Mouse (Mus musculus): ENCODE measurements at regions not wholly inside any gene's neighbourhood (a gene's known extent, or its start where the extent isn't known, plus 50 kb on each side); places are given as distances from the start of the nearest gene placed in this dataset.

DNA sequence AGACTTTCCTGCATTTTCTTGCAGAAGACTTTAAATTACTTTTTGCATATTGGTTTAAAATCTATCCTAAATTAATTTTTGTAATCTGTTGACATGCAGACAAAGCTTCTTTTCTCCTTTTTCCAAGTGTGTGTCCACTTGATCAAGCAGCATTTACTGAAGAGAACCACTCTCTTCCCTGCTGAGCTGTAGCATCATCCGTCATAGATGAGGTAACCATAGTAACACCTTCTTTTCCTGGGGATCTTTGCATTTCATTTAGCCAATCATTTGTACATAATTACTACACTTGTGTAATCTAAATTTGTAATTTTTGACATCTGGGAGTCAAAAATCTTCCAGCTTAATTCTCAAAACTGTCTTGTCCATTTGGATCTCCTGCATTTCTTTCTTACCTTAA, 53.2 kb upstream of the Dnajc1 start:
- no peak for DNase-seq

All from thymus, adult 18-20 months (tissue).